Mouse (Mus musculus): ENCODE results near the gene Mrps12. TPM values are rescaled to one million over a fixed set of nuclear protein-coding genes. Genes with fewer than 3 reads are reported as not detected.

Gene Mrps12
- polyA plus RNA-seq, 1 experiment = 53.5 TPM

- H3K27ac ChIP-seq (ENCODE audit: insufficient read depth, low read length) = peak overlapping the region; percentile 62
- H3K9ac ChIP-seq (ENCODE audit: low read depth, poor library complexity, severe bottlenecking) = peak overlapping the region; percentile 38
- TF ChIP-seq POLR2A (IDR thresholded peaks at IDR 0.05; ENCODE audit: insufficient read depth, low read length) (peak; percentile 5), CTCF (IDR thresholded peaks at IDR 0.05; ENCODE audit: low read depth, low read length) (no peak), EP300 (IDR thresholded peaks at IDR 0.05; ENCODE audit: insufficient read depth, low read depth, low read length) (0 out of 2 replicates have a peak, but pooled peaks have one; percentile 16)
- peaks cover 1% of the 10 kb centered on the region for H3K4me1 ChIP-seq (ENCODE audit: control insufficient read depth, insufficient read depth, low read length)
- H3K9me3 ChIP-seq (replicated peaks; ENCODE audit: control insufficient read depth, insufficient read depth, low read length, poor library complexity, severe bottlenecking) = peaks cover 8% of the 10 kb centered on the region
- H3K4me3 ChIP-seq (ENCODE audit: low read depth, low read length) = peak overlapping the region; percentile 56
- no peaks in the 10 kb centered on the region for H3K27me3 ChIP-seq (ENCODE audit: control insufficient read depth, insufficient read depth, low read length, poor library complexity, severe bottlenecking)
- H3K36me3 ChIP-seq (ENCODE audit: control insufficient read depth, insufficient read depth, low read length, poor library complexity, severe bottlenecking) = no peaks in the 10 kb centered on the region
These were observed 9.1 kb downstream of the Mrps12 start for GRCm38 (mm10) chr7:28732341-28733142.

GRCm38 (mm10) chr7:28727649-28728340, 13.8 kb downstream of the Mrps12 start:
- H3K4me3 ChIP-seq (ENCODE audit: low read depth, low read length) = no peak overlapping the region
- no peaks in the 10 kb centered on the region for H3K27me3 ChIP-seq (ENCODE audit: control insufficient read depth, insufficient read depth, low read length, poor library complexity, severe bottlenecking)
- no peak overlapping the region for H3K9ac ChIP-seq (ENCODE audit: low read depth, poor library complexity, severe bottlenecking)
- no peaks in the 10 kb centered on the region for H3K4me1 ChIP-seq (ENCODE audit: control insufficient read depth, insufficient read depth, low read length)
- H3K9me3 ChIP-seq (replicated peaks; ENCODE audit: control insufficient read depth, insufficient read depth, low read length, poor library complexity, severe bottlenecking) = peaks cover 25% of the 10 kb centered on the region
- TF ChIP-seq EP300 (IDR thresholded peaks at IDR 0.05; ENCODE audit: insufficient read depth, low read depth, low read length) = no peak
- TF ChIP-seq POLR2A (IDR thresholded peaks at IDR 0.05; ENCODE audit: insufficient read depth, low read length) = no peak
- TF ChIP-seq CTCF (IDR thresholded peaks at IDR 0.05; ENCODE audit: low read depth, low read length) = peak; percentile 73
- H3K27ac ChIP-seq (ENCODE audit: insufficient read depth, low read length) = no peak overlapping the region
- peaks cover 5% of the 10 kb centered on the region for H3K36me3 ChIP-seq (ENCODE audit: control insufficient read depth, insufficient read depth, low read length, poor library complexity, severe bottlenecking)

- Histone ChIP-seq H3K4me3 (ENCODE audit: low read depth, low read length) (no peak overlapping the region), H3K27me3 (ENCODE audit: control insufficient read depth, insufficient read depth, low read length, poor library complexity, severe bottlenecking) (no peaks in the 10 kb centered on the region), H3K9me3 (replicated peaks; ENCODE audit: control insufficient read depth, insufficient read depth, low read length, poor library complexity, severe bottlenecking) (peaks cover 25% of the 10 kb centered on the region), H3K36me3 (ENCODE audit: control insufficient read depth, insufficient read depth, low read length, poor library complexity, severe bottlenecking) (peaks cover 5% of the 10 kb centered on the region), H3K4me1 (ENCODE audit: control insufficient read depth, insufficient read depth, low read length) (no peaks in the 10 kb centered on the region), H3K9ac (ENCODE audit: low read depth, poor library complexity, severe bottlenecking) (no peak overlapping the region), H3K27ac (ENCODE audit: insufficient read depth, low read length) (no peak overlapping the region)
- peak; percentile 90 for TF ChIP-seq CTCF (IDR thresholded peaks at IDR 0.05; ENCODE audit: low read depth, low read length)
- no peak for TF ChIP-seq EP300 (IDR thresholded peaks at IDR 0.05; ENCODE audit: insufficient read depth, low read depth, low read length)
- no peak for TF ChIP-seq POLR2A (IDR thresholded peaks at IDR 0.05; ENCODE audit: insufficient read depth, low read length)
These were observed 15.0 kb downstream of the Mrps12 start for GRCm38 (mm10) chr7:28726600-28726999.

- H3K9ac ChIP-seq (ENCODE audit: low read depth, poor library complexity, severe bottlenecking) = no peak overlapping the region
- no peak overlapping the region for H3K4me3 ChIP-seq (ENCODE audit: low read depth, low read length)
- H3K9me3 ChIP-seq (replicated peaks; ENCODE audit: control insufficient read depth, insufficient read depth, low read length, poor library complexity, severe bottlenecking) = peaks cover 17% of the 10 kb centered on the region
- TF ChIP-seq POLR2A (IDR thresholded peaks at IDR 0.05; ENCODE audit: insufficient read depth, low read length) (no peak), CTCF (IDR thresholded peaks at IDR 0.05; ENCODE audit: low read depth, low read length) (no peak), EP300 (IDR thresholded peaks at IDR 0.05; ENCODE audit: insufficient read depth, low read depth, low read length) (no peak)
- H3K36me3 ChIP-seq (ENCODE audit: control insufficient read depth, insufficient read depth, low read length, poor library complexity, severe bottlenecking) = peaks cover 5% of the 10 kb centered on the region
- H3K27me3 ChIP-seq (ENCODE audit: control insufficient read depth, insufficient read depth, low read length, poor library complexity, severe bottlenecking) = no peaks in the 10 kb centered on the region
- H3K4me1 ChIP-seq (ENCODE audit: control insufficient read depth, insufficient read depth, low read length) = peaks cover 3% of the 10 kb centered on the region
- peak overlapping the region; percentile 63; the same call in 1 of the 2 replicates for H3K27ac ChIP-seq (ENCODE audit: insufficient read depth, low read length)
These were observed 17.0 kb downstream of the Mrps12 start for GRCm38 (mm10) chr7:28724613-28725012.

GRCm38 (mm10) chr7:28722079-28722478, 19.5 kb downstream of the Mrps12 start:
- Histone ChIP-seq H3K4me1 (ENCODE audit: control insufficient read depth, insufficient read depth, low read length) (peaks cover 6% of the 10 kb centered on the region), H3K9ac (ENCODE audit: low read depth, poor library complexity, severe bottlenecking) (no peak overlapping the region), H3K4me3 (ENCODE audit: low read depth, low read length) (no peak overlapping the region), H3K27ac (ENCODE audit: insufficient read depth, low read length) (no peak overlapping the region), H3K9me3 (replicated peaks; ENCODE audit: control insufficient read depth, insufficient read depth, low read length, poor library complexity, severe bottlenecking) (peaks cover 17% of the 10 kb centered on the region), H3K27me3 (ENCODE audit: control insufficient read depth, insufficient read depth, low read length, poor library complexity, severe bottlenecking) (no peaks in the 10 kb centered on the region), H3K36me3 (ENCODE audit: control insufficient read depth, insufficient read depth, low read length, poor library complexity, severe bottlenecking) (peaks cover 5% of the 10 kb centered on the region)
- TF ChIP-seq EP300 (IDR thresholded peaks at IDR 0.05; ENCODE audit: insufficient read depth, low read depth, low read length) = no peak
- no peak for TF ChIP-seq POLR2A (IDR thresholded peaks at IDR 0.05; ENCODE audit: insufficient read depth, low read length)
- TF ChIP-seq CTCF (IDR thresholded peaks at IDR 0.05; ENCODE audit: low read depth, low read length) = no peak
